28 mouse cellular contexts compared by ENCODE assay signal in genomic region chr17:15401716-15402115, GRCm38 (mm10).
"Had no signal": no experiment of that assay in that cellular context is flagged by ENCODE, and none has a peak within 500 bp of the region (broad histone marks: within the 10 kb centered on the region; RNA-seq: fewer than 3 reads in every experiment).

No protein-coding gene starts in this region.

- H3K4me3 ChIP-seq: embryonic facial prominence, embryonic 10.5 days; embryonic facial prominence, embryonic 12.5 days; embryonic facial prominence, embryonic 13.5 days; embryonic facial prominence, embryonic 15.5 days; erythroblast, embryonic 14.5 days; forebrain, embryonic 10.5 days; forebrain, embryonic 12.5 days; forebrain, embryonic 13.5 days; forebrain, embryonic 15.5 days; gastrocnemius, adult 2 months had no signal

- H3K9ac ChIP-seq: embryonic facial prominence, embryonic 12.5 days; embryonic facial prominence, embryonic 13.5 days; embryonic facial prominence, embryonic 15.5 days; forebrain, embryonic 12.5 days; forebrain, embryonic 13.5 days; forebrain, embryonic 15.5 days; forebrain, postnatal 0 days had no signal

- DNase-seq: cerebellum, adult 18-20 months; cerebellum, adult 2 months; cerebellum, adult 8-10 months; cerebellum, adult 9-10 months; cerebellum, adult 9-11 months; cerebellum, postnatal 10 days; cerebellum, postnatal 14 days; cerebellum, postnatal 25 days; cerebellum, postnatal 36 days; embryo, embryonic 11 days; forebrain, postnatal 0 days; gastrocnemius, adult 2 months; gastrocnemius, postnatal 10 days; gastrocnemius, postnatal 14 days; gastrocnemius, postnatal 25 days; gastrocnemius, postnatal 36 days; heart, adult 18-20 months had no signal

- H3K4me2 ChIP-seq: embryonic facial prominence, embryonic 12.5 days; embryonic facial prominence, embryonic 13.5 days; embryonic facial prominence, embryonic 15.5 days; forebrain, embryonic 12.5 days; forebrain, embryonic 13.5 days; forebrain, embryonic 15.5 days had no signal

- H3K27ac ChIP-seq: embryonic facial prominence, embryonic 10.5 days; embryonic facial prominence, embryonic 12.5 days; embryonic facial prominence, embryonic 13.5 days; embryonic facial prominence, embryonic 15.5 days; forebrain, embryonic 10.5 days; forebrain, embryonic 12.5 days; forebrain, embryonic 13.5 days; forebrain, embryonic 15.5 days; gastrocnemius, adult 2 months had no signal

- H3K27me3 ChIP-seq: embryonic facial prominence, embryonic 12.5 days; embryonic facial prominence, embryonic 13.5 days; embryonic facial prominence, embryonic 15.5 days; forebrain, embryonic 12.5 days; forebrain, embryonic 13.5 days; forebrain, embryonic 15.5 days had no signal

- ATAC-seq: forebrain, embryonic 13.5 days; forebrain, embryonic 14.5 days; forebrain, embryonic 15.5 days; forebrain, embryonic 16.5 days; forebrain, postnatal 0 days had no signal

- H3K9me3 ChIP-seq: embryonic facial prominence, embryonic 10.5 days; embryonic facial prominence, embryonic 12.5 days; embryonic facial prominence, embryonic 13.5 days; embryonic facial prominence, embryonic 15.5 days; forebrain, embryonic 10.5 days; forebrain, embryonic 12.5 days; forebrain, embryonic 13.5 days; forebrain, embryonic 15.5 days had no signal
